ENCODE assay signal across 18 mouse cellular contexts in genomic region chr15:52570256-52570655, GRCm38 (mm10).
"Had no signal": no experiment of that assay in that cellular context is flagged by ENCODE, and none has a peak within 500 bp of the region (broad histone marks: within the 10 kb centered on the region; RNA-seq: fewer than 3 reads in every experiment).

No protein-coding gene starts in this region.

- ATAC-seq: hindbrain, postnatal 0 days; intestine, embryonic 16.5 days had no signal

- DNase-seq: gastrocnemius, adult 2 months; gastrocnemius, postnatal 14 days; gastrocnemius, postnatal 36 days; heart, adult 11 months; heart, adult 2 months; heart, postnatal 14 days; heart, postnatal 36 days; kidney, adult 11 months; kidney, adult 2 months; kidney, adult 9 months; kidney, postnatal 14 days; kidney, postnatal 36 days; layer of hippocampus, adult 9-11 months; layer of hippocampus, postnatal 36 days; left cerebral cortex, postnatal 4 days; liver, embryonic 13.5 days had no signal
